Mouse (Mus musculus) limb, embryonic 10.5 days (tissue): ENCODE measurements around the gene Taf13. TPM values are rescaled to one million over a fixed set of nuclear protein-coding genes. Genes with fewer than 3 reads are reported as not detected.

Source experiments
- DNase-seq: peaks from one replicate; pipeline ENCODE4 v3.0.0-alpha.2; 2017; ENCODE audit warnings: low spot score
- H3K27ac ChIP-seq: fragments of 300-500 bp; sonication (generic); 2 replicates; pipeline ENCODE4 v1.5.1; 2016; ENCODE audit warnings: mild to moderate bottlenecking
- H3K27me3 ChIP-seq: fragments of 300-500 bp; sonication (generic); 2 replicates; pipeline ENCODE4 v1.6.1; 2016; ENCODE audit warnings: low read depth, mild to moderate bottlenecking; ENCODE audit not compliant: poor library complexity, severe bottlenecking
- H3K36me3 ChIP-seq: fragments of 300-500 bp; sonication (generic); 2 replicates; pipeline ENCODE4 v1.6.1; 2016; ENCODE audit warnings: mild to moderate bottlenecking, moderate library complexity
- H3K4me1 ChIP-seq: fragments of 300-500 bp; sonication (generic); 2 replicates; pipeline ENCODE4 v1.6.1; 2016
- H3K4me3 ChIP-seq: fragments of 300-500 bp; sonication (generic); 2 replicates; pipeline ENCODE4 v1.5.1; 2016; ENCODE audit warnings: mild to moderate bottlenecking, moderate library complexity
- H3K9me3 ChIP-seq: fragments of 300-500 bp; sonication (generic); replicated peaks from 2 replicates; pipeline ENCODE4 v1.6.1; 2016; ENCODE audit warnings: mild to moderate bottlenecking
- WGBS: fragments of 180-500 bp; shearing (Covaris S2); methylation state at CpG from one replicate; pipeline ENCODE4 v1.1.7; 2016; 5-methylcytosine and 5-hydroxymethylcytosine counted together
- microRNA-seq: library from miRNA; unstranded; fragments of <30 nt; microRNA quantifications from one replicate; pipeline ENCODE4, GENCODE M21; 2017
- polyA plus RNA-seq: library from polyadenylated mRNA; unstranded; fragments of >200 nt; fragmentation: Nextera tagmentation; extraction: Ambion mirVana; gene quantifications from 2 replicates; pipeline ENCODE4 v1.2.1, GENCODE M21; 2016

Gene Taf13
- polyA plus RNA-seq, 1 experiment from 2014 or later = 53.2 TPM

GRCm38 (mm10) chr3:108591530-108592522 lies 20.3 kb downstream of the Taf13 start:
- Histone ChIP-seq H3K4me1 (peaks cover 18% of the 10 kb centered on the region), H3K27ac (peak overlapping the region; percentile 73; the same call in 1 of the 2 replicates), H3K9me3 (no peaks in the 10 kb centered on the region), H3K4me3 (peak overlapping the region; percentile 87), H3K27me3 (no peaks in the 10 kb centered on the region), H3K36me3 (no peaks in the 10 kb centered on the region)
- WGBS = under 1% methylated on average over 60 of the region's 61 CpGs
- DNase-seq = peak; percentile 67

DNA sequence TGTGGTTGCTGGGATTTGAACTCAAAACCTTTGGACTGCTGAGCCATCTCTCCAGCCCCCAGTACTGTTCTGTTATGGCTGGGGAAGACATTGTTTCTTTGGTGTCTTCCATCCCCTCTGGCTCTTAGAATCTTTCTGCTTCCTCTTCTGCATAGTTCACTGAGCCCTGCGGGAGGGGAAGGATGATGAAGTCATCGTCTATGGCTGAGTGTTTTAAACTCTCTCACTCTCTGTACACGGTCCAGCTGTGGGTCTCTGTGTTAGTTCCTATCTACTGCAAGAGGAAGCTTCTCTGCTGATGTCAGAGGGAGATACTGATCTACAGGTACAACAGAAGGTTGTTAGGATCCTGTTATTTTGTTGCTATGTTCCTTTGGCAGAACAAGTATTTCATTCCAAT lies 37.4 kb downstream of the Taf13 start:
- no peaks in the 10 kb centered on the region for H3K9me3 ChIP-seq
- H3K27me3 ChIP-seq = no peaks in the 10 kb centered on the region
- 76% methylated on average over 3 of the region's 3 CpGs for WGBS
- no peaks in the 10 kb centered on the region for H3K4me1 ChIP-seq
- no peak for DNase-seq
- H3K4me3 ChIP-seq = no peak overlapping the region
- no peak overlapping the region for H3K27ac ChIP-seq
- no peaks in the 10 kb centered on the region for H3K36me3 ChIP-seq

Small RNA genes lying within 50 kb of the gene (microRNA-seq; reads per million reads assigned to microRNA genes)
- not detected for gene Gm22860

Other genes starting within 250 kb of the Taf13 start
- gene Mybphl, start 206.8 kb upstream of the Taf13 start, polyA plus RNA-seq = 0.15 TPM in 1 of 2 replicates, not detected in the other
- 96.6 and 100 TPM in 2 replicates for gene Psrc1, start 187.9 kb upstream of the Taf13 start, polyA plus RNA-seq
- 4.0 and 4.4 TPM in 2 replicates for gene Celsr2, start 156.1 kb upstream of the Taf13 start, polyA plus RNA-seq
- gene Sars, start 126.5 kb upstream of the Taf13 start, polyA plus RNA-seq = 117 and 125 TPM in 2 replicates
- 0.20 TPM in 1 of 2 replicates, not detected in the other for gene 1700013F07Rik, start 37.5 kb upstream of the Taf13 start, polyA plus RNA-seq
- gene 5330417C22Rik, start 35.2 kb upstream of the Taf13 start, polyA plus RNA-seq = 0.28 and 0.40 TPM in 2 replicates
- 25.2 and 34.9 TPM in 2 replicates for gene Tmem167b, start 9.2 kb upstream of the Taf13 start, polyA plus RNA-seq
- gene Wdr47, start 19.6 kb downstream of the Taf13 start, polyA plus RNA-seq = 6.1 and 7.3 TPM in 2 replicates
- 51.8 and 61.3 TPM in 2 replicates for gene Clcc1, start 82.2 kb downstream of the Taf13 start, polyA plus RNA-seq
- gene Gpsm2, start 150.6 kb downstream of the Taf13 start, polyA plus RNA-seq = 73.9 and 85.3 TPM in 2 replicates
- gene Aknad1, start 168.0 kb downstream of the Taf13 start, polyA plus RNA-seq = 0.10 TPM in 1 of 2 replicates, not detected in the other